In the genomic region with DNA sequence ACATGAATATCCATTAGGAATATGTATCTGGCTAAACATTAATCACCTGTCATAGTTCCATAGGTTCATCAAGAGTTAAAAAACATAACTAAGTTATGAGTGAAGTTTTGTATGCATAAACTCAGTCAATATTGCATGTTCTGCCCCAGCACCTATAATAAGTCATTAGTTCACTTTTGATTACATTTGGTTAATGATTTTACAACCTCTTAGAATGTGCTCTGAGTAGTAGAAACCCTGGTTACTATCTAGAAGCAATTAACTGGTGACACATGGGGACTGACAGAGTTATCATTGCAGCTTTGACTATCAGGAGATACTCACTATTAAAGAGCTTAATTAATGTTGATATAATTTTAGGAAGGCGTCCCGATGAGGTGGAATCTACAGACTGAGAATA, we compare ENCODE assay signal across 15 mouse cellular contexts.
"Had no signal": no experiment of that assay in that cellular context is flagged by ENCODE, and none has a peak within 500 bp of the region (broad histone marks: within the 10 kb centered on the region; RNA-seq: fewer than 3 reads in every experiment).

No protein-coding gene starts in this region.

- H3K36me3 ChIP-seq: midbrain, embryonic 13.5 days; midbrain, embryonic 15.5 days; neural tube, embryonic 12.5 days had no signal

- H3K27ac ChIP-seq: liver, embryonic 14.5 days; macrophage; midbrain, embryonic 13.5 days; midbrain, embryonic 15.5 days; neural tube, embryonic 12.5 days had no signal

- H3K4me3 ChIP-seq: megakaryocyte, embryonic 14.5 days; midbrain, embryonic 13.5 days; midbrain, embryonic 15.5 days; neural tube, embryonic 12.5 days had no signal

- ATAC-seq: midbrain, embryonic 13.5 days; midbrain, embryonic 15.5 days had no signal

- DNase-seq: lung, adult 18-20 months; lung, embryonic 14.5 days; lung, postnatal 14 days; lung, postnatal 36 days; right cerebral cortex, postnatal 14 days; thymus, adult 18-20 months; thymus, postnatal 14 days; thymus, postnatal 36 days had no signal

- H3K9me3 ChIP-seq: megakaryocyte, embryonic 14.5 days; midbrain, embryonic 13.5 days; midbrain, embryonic 15.5 days; neural tube, embryonic 12.5 days had no signal

- H3K4me1 ChIP-seq: megakaryocyte, embryonic 14.5 days; midbrain, embryonic 13.5 days; midbrain, embryonic 15.5 days; neural tube, embryonic 12.5 days had no signal

- H3K4me2 ChIP-seq: lung, embryonic 14.5 days; midbrain, embryonic 11.5 days; midbrain, embryonic 13.5 days; midbrain, embryonic 15.5 days; neural tube, embryonic 12.5 days had no signal

- H3K27me3 ChIP-seq: megakaryocyte, embryonic 14.5 days; midbrain, embryonic 13.5 days; midbrain, embryonic 15.5 days; neural tube, embryonic 12.5 days had no signal

- H3K9ac ChIP-seq: liver, embryonic 14.5 days; lung, embryonic 14.5 days; midbrain, embryonic 13.5 days; midbrain, embryonic 15.5 days; neural tube, embryonic 12.5 days had no signal
